Mouse (Mus musculus) limb, embryonic 11.5 days (tissue): ENCODE measurements around the gene Zfp784. TPM values are rescaled to one million over a fixed set of nuclear protein-coding genes. Genes with fewer than 3 reads are reported as not detected.

ENCODE experiments used
- ATAC-seq: fragments of 200-750 bp; cut with Nextera tagmentation; 2 replicates; pipeline ENCODE4 v1.8.0; 2017; ENCODE audit warnings: low read depth; ENCODE audit not compliant: insufficient number of reproducible peaks, low FRiP score, low TSS enrichment
- DNase-seq: peaks from one replicate; pipeline ENCODE4 v3.0.0-alpha.2; 2015; ENCODE audit warnings: low spot score
- H3K27ac ChIP-seq: fragments of 300-500 bp; sonication (generic); replicated peaks from 2 replicates; pipeline ENCODE4 v1.5.1; 2014; ENCODE audit warnings: low read depth, mild to moderate bottlenecking, low read length
- H3K27me3 ChIP-seq: fragments of 300-500 bp; sonication (generic); 2 replicates; pipeline ENCODE4 v1.6.1; 2014; ENCODE audit warnings: mild to moderate bottlenecking, low read length, mixed read lengths; ENCODE audit not compliant: control insufficient read depth, insufficient read depth
- H3K36me3 ChIP-seq: fragments of 300-500 bp; sonication (generic); 2 replicates; pipeline ENCODE4 v1.6.1; 2014; ENCODE audit warnings: mild to moderate bottlenecking, low read length, moderate library complexity, mixed read lengths; ENCODE audit not compliant: control insufficient read depth, insufficient read depth
- H3K4me1 ChIP-seq: fragments of 300-500 bp; sonication (generic); 2 replicates; pipeline ENCODE4 v1.6.1; 2014; ENCODE audit warnings: low read length, mixed read lengths; ENCODE audit not compliant: control insufficient read depth, insufficient read depth
- H3K4me2 ChIP-seq: fragments of 300-500 bp; sonication (generic); 2 replicates; pipeline ENCODE4 v1.6.1; 2014; ENCODE audit warnings: low read depth, mild to moderate bottlenecking, moderate library complexity; ENCODE audit not compliant: severe bottlenecking
- H3K4me3 ChIP-seq: fragments of 300-500 bp; sonication (generic); 2 replicates; pipeline ENCODE4 v1.5.1; 2014; ENCODE audit warnings: low read depth, low read length
- H3K9ac ChIP-seq: fragments of 300-500 bp; sonication (generic); 2 replicates; pipeline ENCODE4 v1.6.1; 2014; ENCODE audit warnings: mild to moderate bottlenecking, low read length
- H3K9me3 ChIP-seq: fragments of 300-500 bp; sonication (generic); 2 replicates; pipeline ENCODE4 v1.6.1; 2016; ENCODE audit warnings: low read length; ENCODE audit not compliant: control insufficient read depth
- WGBS: fragments of 180-500 bp; shearing (Covaris S2); extraction: QIAGEN DNeasy Blood & Tissue Kit; methylation state at CpG from one replicate; pipeline ENCODE4 v1.1.7; 2014; 5-methylcytosine and 5-hydroxymethylcytosine counted together
- polyA plus RNA-seq: library from polyadenylated mRNA; unstranded; fragments of >200 nt; fragmentation: Nextera tagmentation; extraction: Ambion mirVana; gene quantifications from 2 replicates; pipeline ENCODE4 v1.2.1, GENCODE M21; 2014

Zfp784 gene
- polyA plus RNA-seq, 1 experiment from 2014 or later: 2.7 TPM

GRCm38 (mm10) chr7:5060944-5061773, 22.9 kb upstream of the Zfp784 start:
- H3K4me2 ChIP-seq: peak overlapping the region; percentile 98
- H3K9ac ChIP-seq: peak overlapping the region; percentile 85
- peaks cover 19% of the 10 kb centered on the region for H3K27me3 ChIP-seq
- under 1% methylated on average over 60 of the region's 60 CpGs for WGBS
- DNase-seq (peak; percentile 97), ATAC-seq (peak; percentile 85)
- H3K9me3 ChIP-seq: peaks cover 5% of the 10 kb centered on the region; the same call in 1 of the 2 replicates
- peak overlapping the region; percentile 95 for H3K27ac ChIP-seq
- H3K36me3 ChIP-seq: peaks cover 3% of the 10 kb centered on the region; the same call in 1 of the 2 replicates
- H3K4me1 ChIP-seq: peaks cover 8% of the 10 kb centered on the region
- H3K4me3 ChIP-seq: peak overlapping the region; percentile 72

GRCm38 (mm10) chr7:5060239-5060731, 22.0 kb upstream of the Zfp784 start:
- peak; percentile 2; the same call in 1 of the 2 replicates for ATAC-seq

GRCm38 (mm10) chr7:5059421-5059820, 21.2 kb upstream of the Zfp784 start:
- Histone ChIP-seq H3K27me3 (peaks cover 36% of the 10 kb centered on the region), H3K4me2 (no peak overlapping the region), H3K9me3 (peaks cover 5% of the 10 kb centered on the region; the same call in 1 of the 2 replicates)

More at GRCm38 (mm10) chr7:5060239-5060731, 22.0 kb upstream of the Zfp784 start:
- WGBS: 2% methylated on average over 27 of the region's 27 CpGs
- Histone ChIP-seq H3K4me1 (peaks cover 8% of the 10 kb centered on the region), H3K4me2 (peak overlapping the region; percentile 98), H3K4me3 (peak overlapping the region; percentile 72), H3K9ac (peak overlapping the region; percentile 85), H3K9me3 (peaks cover 5% of the 10 kb centered on the region; the same call in 1 of the 2 replicates), H3K27me3 (peaks cover 28% of the 10 kb centered on the region), H3K27ac (peak overlapping the region; percentile 95), H3K36me3 (no peaks in the 10 kb centered on the region; the same call in 1 of the 2 replicates)
- peak; percentile 85 for DNase-seq

GRCm38 (mm10) chr7:5058631-5059030, 20.4 kb upstream of the Zfp784 start:
- 93% methylated on average over 1 of the region's 1 CpGs for WGBS
- H3K36me3 ChIP-seq: no peaks in the 10 kb centered on the region
- no peak for DNase-seq
- peaks cover 8% of the 10 kb centered on the region for H3K4me1 ChIP-seq
- peaks cover 44% of the 10 kb centered on the region for H3K27me3 ChIP-seq
- H3K9ac ChIP-seq: no peak overlapping the region
- no peak overlapping the region for H3K4me2 ChIP-seq
- H3K9me3 ChIP-seq: peaks cover 5% of the 10 kb centered on the region; the same call in 1 of the 2 replicates
- H3K4me3 ChIP-seq: no peak overlapping the region
- ATAC-seq: no peak
- H3K27ac ChIP-seq: no peak overlapping the region

More at GRCm38 (mm10) chr7:5059421-5059820, 21.2 kb upstream of the Zfp784 start:
- no peak overlapping the region for H3K27ac ChIP-seq
- no peak for ATAC-seq
- 94% methylated on average over 12 of the region's 12 CpGs for WGBS
- no peaks in the 10 kb centered on the region for H3K36me3 ChIP-seq
- no peak overlapping the region for H3K9ac ChIP-seq
- H3K4me1 ChIP-seq: peaks cover 8% of the 10 kb centered on the region
- no peak for DNase-seq
- H3K4me3 ChIP-seq: no peak overlapping the region

GRCm38 (mm10) chr7:5057804-5058203, 19.6 kb upstream of the Zfp784 start:
- H3K9me3 ChIP-seq: peaks cover 5% of the 10 kb centered on the region; the same call in 1 of the 2 replicates
- peaks cover 52% of the 10 kb centered on the region for H3K27me3 ChIP-seq
- H3K36me3 ChIP-seq: no peaks in the 10 kb centered on the region
- no peak overlapping the region for H3K27ac ChIP-seq
- WGBS: 35% methylated on average over 11 of the region's 11 CpGs
- H3K4me2 ChIP-seq: peak overlapping the region; percentile 74; the same call in 1 of the 2 replicates
- ATAC-seq: no peak
- no peak for DNase-seq
- no peak overlapping the region for H3K4me3 ChIP-seq
- peaks cover 12% of the 10 kb centered on the region for H3K4me1 ChIP-seq
- H3K9ac ChIP-seq: no peak overlapping the region

GRCm38 (mm10) chr7:5057381-5057780, 19.1 kb upstream of the Zfp784 start:
- no peak for DNase-seq
- peak overlapping the region; percentile 52 for H3K4me3 ChIP-seq
- no peak overlapping the region for H3K27ac ChIP-seq
- H3K27me3 ChIP-seq: peaks cover 57% of the 10 kb centered on the region
- peaks cover 5% of the 10 kb centered on the region; the same call in 1 of the 2 replicates for H3K9me3 ChIP-seq
- peak overlapping the region; percentile 72 for H3K9ac ChIP-seq
- peak overlapping the region; percentile 74 for H3K4me2 ChIP-seq
- WGBS: 39% methylated on average over 8 of the region's 8 CpGs
- no peak for ATAC-seq
- peaks cover 17% of the 10 kb centered on the region for H3K4me1 ChIP-seq
- no peaks in the 10 kb centered on the region for H3K36me3 ChIP-seq

GRCm38 (mm10) chr7:5056651-5057263, 18.5 kb upstream of the Zfp784 start:
- Histone ChIP-seq H3K4me2 (peak overlapping the region; percentile 74), H3K27ac (no peak overlapping the region), H3K4me3 (peak overlapping the region; percentile 52), H3K9ac (peak overlapping the region; percentile 72), H3K9me3 (peaks cover 5% of the 10 kb centered on the region; the same call in 1 of the 2 replicates), H3K4me1 (peaks cover 20% of the 10 kb centered on the region), H3K36me3 (no peaks in the 10 kb centered on the region), H3K27me3 (peaks cover 63% of the 10 kb centered on the region)
- 3% methylated on average over 53 of the region's 55 CpGs for WGBS
- DNase-seq (peak; percentile 65), ATAC-seq (no peak)
